Mouse (Mus musculus) urinary bladder, postnatal 25 days (tissue): ENCODE results near the gene 2300009A05Rik.

ENCODE experiments used
- DNase-seq: peaks from one replicate; pipeline ENCODE4 v3.0.0; 2022; ENCODE audit warnings: low spot score

Gene 2300009A05Rik

GRCm38 (mm10) chr9:63398611-63399462 lies at the start of gene 2300009A05Rik:
2300009A05Rik (minus strand) TSS chr9:63399246.
- peak; percentile 97 for DNase-seq

- DNase-seq, result no peak
Observed at GRCm38 (mm10) chr9:63443695-63444094, 44.6 kb upstream of the 2300009A05Rik start.

GRCm38 (mm10) chr9:63430652-63431051 lies 31.6 kb upstream of the 2300009A05Rik start:
- no peak for DNase-seq

GRCm38 (mm10) chr9:63421096-63421736 lies 22.2 kb upstream of the 2300009A05Rik start:
- DNase-seq, result no peak

GRCm38 (mm10) chr9:63420396-63420795 lies 21.4 kb upstream of the 2300009A05Rik start:
- no peak for DNase-seq

- no peak for DNase-seq
Observed at GRCm38 (mm10) chr9:63400176-63400575, 1.1 kb upstream of the 2300009A05Rik start.

- no peak for DNase-seq
Observed at GRCm38 (mm10) chr9:63399463-63399815, 393 bp upstream of the 2300009A05Rik start.

- DNase-seq, result no peak
Observed at GRCm38 (mm10) chr9:63395612-63396011, 3.4 kb downstream of the 2300009A05Rik start.

GRCm38 (mm10) chr9:63391307-63391706 lies 7.7 kb downstream of the 2300009A05Rik start:
- no peak for DNase-seq

- no peak for DNase-seq
Observed at GRCm38 (mm10) chr9:63382761-63383160, 16.3 kb downstream of the 2300009A05Rik start.

- no peak for DNase-seq
Observed at GRCm38 (mm10) chr9:63380326-63380725, 18.7 kb downstream of the 2300009A05Rik start.

- DNase-seq, result no peak
Observed at GRCm38 (mm10) chr9:63378174-63378573, 20.9 kb downstream of the 2300009A05Rik start.

GRCm38 (mm10) chr9:63377270-63378142 lies 21.5 kb downstream of the 2300009A05Rik start, which contains the start of gene Map2k5:
Map2k5 (minus strand) TSS chr9:63377902.
- DNase-seq, result peak; percentile 87

- DNase-seq, result no peak
Observed at GRCm38 (mm10) chr9:63373315-63373714, 25.7 kb downstream of the 2300009A05Rik start.

GRCm38 (mm10) chr9:63372541-63372940 lies 26.5 kb downstream of the 2300009A05Rik start:
- no peak for DNase-seq

- DNase-seq, result no peak
Observed at GRCm38 (mm10) chr9:63360410-63360809, 38.6 kb downstream of the 2300009A05Rik start.

GRCm38 (mm10) chr9:63359016-63359415 lies 40.0 kb downstream of the 2300009A05Rik start:
- DNase-seq, result no peak

GRCm38 (mm10) chr9:63356721-63357120 lies 42.3 kb downstream of the 2300009A05Rik start:
- no peak for DNase-seq

- no peak for DNase-seq
Observed at GRCm38 (mm10) chr9:63356278-63356677, 42.8 kb downstream of the 2300009A05Rik start.

GRCm38 (mm10) chr9:63354168-63354567 lies 44.9 kb downstream of the 2300009A05Rik start:
- no peak for DNase-seq

- no peak for DNase-seq
Observed at GRCm38 (mm10) chr9:63350030-63350429, 49.0 kb downstream of the 2300009A05Rik start.

- DNase-seq, result no peak
Observed at GRCm38 (mm10) chr9:63349241-63349640, 49.8 kb downstream of the 2300009A05Rik start.
